Mouse (Mus musculus) myocyte (in vitro differentiated cells): Measurements from ENCODE around the gene Cpsf2.

Experiments used
- CEBPB ChIP-seq: IDR thresholded peaks from 2 replicates; pipeline ENCODE4 v1.6.1; 2011; ENCODE audit warnings: mild to moderate bottlenecking, moderate library complexity; ENCODE audit not compliant: poor library complexity, insufficient read depth, severe bottlenecking
- E2F4 ChIP-seq: IDR thresholded peaks from one replicate; pipeline ENCODE4 v1.6.1; 2011; ENCODE audit warnings: mild to moderate bottlenecking, control low read depth, moderate library complexity; ENCODE audit not compliant: insufficient read depth
- MAX ChIP-seq: IDR thresholded peaks from one replicate; pipeline ENCODE4 v1.6.1; 2011; ENCODE audit warnings: low read depth, mild to moderate bottlenecking, control low read depth
- MYOD1 ChIP-seq, 3 experiments: IDR thresholded peaks; one replicate each; pipeline ENCODE4 v1.6.1; 2011; ENCODE audit warnings: control low read depth in 2 of 3, low read depth in 2 of 3, mild to moderate bottlenecking in 2 of 3, moderate library complexity in 1 of 3; ENCODE audit not compliant: insufficient read length in 2 of 3, control insufficient read depth in 1 of 3
- MYOG ChIP-seq, 3 experiments: IDR thresholded peaks; one replicate each; pipeline ENCODE4 v1.6.1; 2011; ENCODE audit warnings: control low read depth in 2 of 3, low read depth in 2 of 3, mild to moderate bottlenecking in 2 of 3; ENCODE audit not compliant: insufficient read length in 2 of 3, control insufficient read depth in 1 of 3, insufficient read depth in 1 of 3
- POLR2A ChIP-seq: IDR thresholded peaks from one replicate; pipeline ENCODE4 v1.6.1; 2011; ENCODE audit warnings: low read depth, mild to moderate bottlenecking, control low read depth, moderate library complexity; ENCODE audit not compliant: insufficient read length
- POLR2AphosphoS2 ChIP-seq: IDR thresholded peaks from one replicate; pipeline ENCODE4 v1.6.1; 2011; ENCODE audit warnings: low read depth, control low read depth; ENCODE audit not compliant: insufficient read length
- TCF12 ChIP-seq: IDR thresholded peaks from one replicate; pipeline ENCODE4 v1.6.1; 2011; ENCODE audit warnings: mild to moderate bottlenecking, control low read depth; ENCODE audit not compliant: poor library complexity, insufficient read depth, severe bottlenecking
- USF1 ChIP-seq: IDR thresholded peaks from one replicate; pipeline ENCODE4 v1.6.1; 2011; ENCODE audit warnings: low read depth, mild to moderate bottlenecking, control low read depth, moderate library complexity

DNA sequence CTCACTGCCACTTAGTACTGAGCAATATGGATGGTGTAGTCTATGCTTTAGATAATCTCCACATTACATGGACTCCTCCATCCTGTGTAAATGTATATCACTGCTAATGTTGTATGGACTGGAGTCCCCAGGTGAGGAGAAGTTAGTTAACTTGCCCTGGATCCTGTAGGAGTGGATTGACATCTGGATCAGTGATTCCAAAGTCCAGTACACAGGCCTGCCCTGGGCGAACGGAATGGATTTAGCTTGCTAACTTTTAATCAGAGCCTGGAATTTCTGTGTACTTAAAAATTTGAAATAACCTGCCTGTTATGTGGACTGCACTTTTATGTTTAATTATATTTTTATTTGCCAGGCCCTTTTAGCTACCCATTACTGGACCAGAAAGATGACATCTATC is 5.8 kb downstream of the Cpsf2 start:
- TF ChIP-seq POLR2A (no peak), USF1 (no peak), E2F4 (no peak), POLR2AphosphoS2 (no peak), MAX (no peak), CEBPB (no peak), MYOG (IDR thresholded peaks at IDR 0.05; ENCODE audit: control insufficient read depth in 1 of 3, insufficient read depth in 1 of 3, insufficient read length in 2 of 3, low read depth in 2 of 3) (no peak), MYOD1 (IDR thresholded peaks at IDR 0.05; ENCODE audit: control insufficient read depth in 1 of 3, insufficient read length in 2 of 3, low read depth in 2 of 3) (no peak), TCF12 (no peak)
